Mouse (Mus musculus) MEL (cell line): Measurements from ENCODE around the gene Spata2. TPM values are rescaled to one million over a fixed set of nuclear protein-coding genes. Genes with fewer than 3 reads are reported as not detected.

Experiments
- DNase-seq: peaks from one replicate; pipeline ENCODE4 v3.0.0; 2011; ENCODE audit warnings: low read depth, low spot score
- H3K27ac ChIP-seq: 2 replicates; pipeline ENCODE4 v1.5.1; 2012; ENCODE audit warnings: low read depth, mild to moderate bottlenecking, control low read depth, low read length, moderate library complexity; ENCODE audit not compliant: control insufficient read depth
- H3K27me3 ChIP-seq, 2 experiments: fragments of 150-350 bp in 1 of 2; sonication (generic) in 1 of 2; 2 replicates each; pipeline ENCODE4 v1.6.1; 2012; ENCODE audit warnings: low read length in 2 of 2, mild to moderate bottlenecking in 2 of 2, improper control_type of control experiment in 1 of 2, moderate library complexity in 1 of 2; ENCODE audit not compliant: insufficient read depth in 2 of 2, control insufficient read depth in 1 of 2
- H3K36me3 ChIP-seq, 2 experiments: 2 replicates each; pipeline ENCODE4 v1.6.1; 2012 to 2014; ENCODE audit warnings: low read length in 2 of 2, improper control_type of control experiment in 1 of 2, inconsistent platforms in 1 of 2, mild to moderate bottlenecking in 1 of 2; ENCODE audit not compliant: insufficient read depth in 2 of 2, control insufficient read depth in 1 of 2
- H3K4me1 ChIP-seq, 2 experiments: fragments of 150-350 bp in 1 of 2; sonication (generic) in 1 of 2; 2 replicates each; pipeline ENCODE4 v1.6.1; 2012; ENCODE audit warnings: low read length in 2 of 2, improper control_type of control experiment in 1 of 2, mild to moderate bottlenecking in 1 of 2; ENCODE audit not compliant: insufficient read depth in 2 of 2, control insufficient read depth in 1 of 2
- H3K4me3 ChIP-seq, 2 experiments: fragments of 150-350 bp in 1 of 2; sonication (generic) in 1 of 2; 2 replicates each; pipeline ENCODE4 v1.5.1; 2012; ENCODE audit warnings: low read depth in 2 of 2, low read length in 2 of 2, mild to moderate bottlenecking in 2 of 2, moderate library complexity in 2 of 2, control low read depth in 1 of 2, improper control_type of control experiment in 1 of 2; ENCODE audit not compliant: control insufficient read depth in 1 of 2, insufficient read depth in 1 of 2
- H3K79me2 ChIP-seq: 2 replicates; pipeline ENCODE4 v1.6.1; 2012; ENCODE audit warnings: mild to moderate bottlenecking, low read length, moderate library complexity; ENCODE audit not compliant: control insufficient read depth, poor library complexity, insufficient read depth
- H3K9ac ChIP-seq: 2 replicates; pipeline ENCODE4 v1.6.1; 2012; ENCODE audit warnings: low read depth, mild to moderate bottlenecking, control low read depth, low read length, moderate library complexity; ENCODE audit not compliant: control insufficient read depth, poor library complexity, severe bottlenecking
- H3K9me3 ChIP-seq: fragments of 150-350 bp; sonication (generic); replicated peaks from 2 replicates; pipeline ENCODE4 v1.6.1; 2012; ENCODE audit warnings: mild to moderate bottlenecking, low read length, improper control_type of control experiment, moderate library complexity; ENCODE audit not compliant: insufficient read depth
- BHLHE40 ChIP-seq: IDR thresholded peaks from 2 replicates; pipeline ENCODE4 v1.6.1; 2012; ENCODE audit warnings: low read depth, mild to moderate bottlenecking, inconsistent platforms, low read length, improper control_type of control experiment, borderline replicate concordance
- CHD2 ChIP-seq: IDR thresholded peaks from 2 replicates; pipeline ENCODE4 v1.6.1; 2011; ENCODE audit warnings: low read length, improper control_type of control experiment
- CTCF ChIP-seq, 3 experiments: IDR thresholded peaks in 2 of 3; conservative IDR thresholded peaks in 1 of 3; 2 replicates each; pipeline ENCODE4 v1.5.1; 2011 to 2012; ENCODE audit warnings: low read length in 3 of 3, low read depth in 2 of 3, mild to moderate bottlenecking in 2 of 3, improper control_type of control experiment in 1 of 3, inconsistent platforms in 1 of 3, mixed read lengths in 1 of 3, moderate library complexity in 1 of 3; ENCODE audit not compliant: control insufficient read depth in 1 of 3, insufficient read depth in 1 of 3, poor library complexity in 1 of 3, severe bottlenecking in 1 of 3
- E2F4 ChIP-seq: IDR thresholded peaks from 2 replicates; pipeline ENCODE4 v1.6.1; 2011; ENCODE audit warnings: low read depth, low read length, improper control_type of control experiment, borderline replicate concordance
- ELF1 ChIP-seq: IDR thresholded peaks from 2 replicates; pipeline ENCODE4 v1.6.1; 2014; ENCODE audit warnings: low read depth, mild to moderate bottlenecking, inconsistent platforms, low read length, improper control_type of control experiment, moderate library complexity
- EP300 ChIP-seq, 2 experiments: IDR thresholded peaks; 2 replicates each; pipeline ENCODE4 v1.6.1; 2011; ENCODE audit warnings: improper control_type of control experiment in 2 of 2, low read length in 2 of 2, low read depth in 1 of 2, mild to moderate bottlenecking in 1 of 2
- ETS1 ChIP-seq: IDR thresholded peaks from 2 replicates; pipeline ENCODE4 v1.6.1; 2012; ENCODE audit warnings: low read depth, mild to moderate bottlenecking, inconsistent platforms, low read length, improper control_type of control experiment, moderate library complexity
- MAZ ChIP-seq: IDR thresholded peaks from 2 replicates; pipeline ENCODE4 v1.6.1; 2012; ENCODE audit warnings: low read depth, mild to moderate bottlenecking, inconsistent platforms, low read length, improper control_type of control experiment
- MXI1 ChIP-seq: IDR thresholded peaks from 2 replicates; pipeline ENCODE4 v1.6.1; 2011; ENCODE audit warnings: mild to moderate bottlenecking, low read depth, low read length, improper control_type of control experiment
- MYC ChIP-seq: IDR thresholded peaks from 2 replicates; pipeline ENCODE4 v1.6.1; 2011; ENCODE audit warnings: low read depth, mild to moderate bottlenecking, low read length, improper control_type of control experiment, moderate library complexity
- NELFE ChIP-seq: IDR thresholded peaks from 2 replicates; pipeline ENCODE4 v1.6.1; 2011; ENCODE audit warnings: low read depth, low read length, improper control_type of control experiment
- NRF1 ChIP-seq: IDR thresholded peaks from 2 replicates; pipeline ENCODE4 v1.6.1; 2014; ENCODE audit warnings: low read depth, mild to moderate bottlenecking, inconsistent platforms, low read length, improper control_type of control experiment, moderate library complexity; ENCODE audit not compliant: poor library complexity, insufficient read depth, severe bottlenecking
- POLR2A ChIP-seq, 2 experiments: IDR thresholded peaks; 2 replicates each; pipeline ENCODE4 v1.6.1; 2011 to 2012; ENCODE audit warnings: low read length in 2 of 2, mild to moderate bottlenecking in 2 of 2, control low read depth in 1 of 2, improper control_type of control experiment in 1 of 2, low read depth in 1 of 2, moderate library complexity in 1 of 2; ENCODE audit not compliant: control insufficient read depth in 1 of 2, insufficient read depth in 1 of 2, poor library complexity in 1 of 2
- RCOR1 ChIP-seq: IDR thresholded peaks from 2 replicates; pipeline ENCODE4 v1.6.1; 2012; ENCODE audit warnings: low read depth, mild to moderate bottlenecking, inconsistent platforms, low read length, improper control_type of control experiment
- SMC3 ChIP-seq: IDR thresholded peaks from 2 replicates; pipeline ENCODE4 v1.6.1; 2011; ENCODE audit warnings: low read depth, low read length, improper control_type of control experiment
- TAL1 ChIP-seq: IDR thresholded peaks from 2 replicates; pipeline ENCODE4 v1.6.1; 2012; ENCODE audit warnings: mild to moderate bottlenecking, inconsistent platforms, low read length, moderate library complexity, mixed read lengths
- TBP ChIP-seq: IDR thresholded peaks from 2 replicates; pipeline ENCODE4 v1.8.0; 2011; ENCODE audit warnings: low read depth, low read length, improper control_type of control experiment
- TCF12 ChIP-seq: IDR thresholded peaks from 2 replicates; pipeline ENCODE4 v1.6.1; 2014; ENCODE audit warnings: low read depth, mild to moderate bottlenecking, inconsistent platforms, low read length, improper control_type of control experiment, moderate library complexity
- ZNF384 ChIP-seq: IDR thresholded peaks from 2 replicates; pipeline ENCODE4 v1.6.1; 2012; ENCODE audit warnings: low read depth, mild to moderate bottlenecking, inconsistent platforms, low read length, improper control_type of control experiment
- polyA plus RNA-seq, 2 experiments: library from polyadenylated mRNA; stranded (reverse) in 1 of 2; unstranded in 1 of 2; fragments of >175 nt in 1 of 2; fragments of >200 nt in 1 of 2; gene quantifications; 2 replicates each; pipeline versions ENCODE4 v1.2.1 to v1.2.4; 2012; ENCODE audit warnings: low replicate concordance in 2 of 2, low read depth in 1 of 2; ENCODE audit not compliant: insufficient read length in 2 of 2, insufficient read depth in 1 of 2, missing spikeins in 1 of 2
- total RNA-seq: library from RNA; depleted of rRNA; stranded (reverse); fragments of 300-350 nt; gene quantifications from 2 replicates; pipeline ENCODE4 v1.2.3, GENCODE M21; 2012

Gene Spata2
- total and polyA plus RNA-seq, 3 experiments = 9.4 to 33.5 TPM; not detected in 1

- no peaks in the 10 kb centered on the region for H3K27me3 ChIP-seq
- DNase-seq = no peak
- H3K9me3 ChIP-seq = no peaks in the 10 kb centered on the region
- no peak overlapping the region for H3K9ac ChIP-seq
- no peak overlapping the region for H3K4me3 ChIP-seq
- no peaks in the 10 kb centered on the region for H3K4me1 ChIP-seq
- H3K27ac ChIP-seq = no peak overlapping the region
- TF ChIP-seq ZNF384 = no peak
- TF ChIP-seq MXI1 = no peak
- TF ChIP-seq RCOR1 = no peak
- no peak for TF ChIP-seq NELFE
- TF ChIP-seq CTCF (IDR thresholded peaks at IDR 0.05 in 2 of 3, conservative IDR thresholded peaks at IDR 0.05 in 1 of 3; ENCODE audit: control insufficient read depth in 1 of 3, insufficient read depth in 1 of 3, low read depth in 2 of 3, low read length in 3 of 3, poor library complexity in 1 of 3, severe bottlenecking in 1 of 3) = no peak
- no peak for TF ChIP-seq BHLHE40
- no peak for TF ChIP-seq ETS1
- TF ChIP-seq TCF12 = no peak
- TF ChIP-seq EP300 (IDR thresholded peaks at IDR 0.05; ENCODE audit: low read depth in 1 of 2, low read length in 2 of 2) = no peak
- no peak for TF ChIP-seq TBP
- no peak for TF ChIP-seq NRF1
- no peak for TF ChIP-seq TAL1
- TF ChIP-seq ELF1 = no peak
- TF ChIP-seq, all 39 proteins: peak for 0
- H3K36me3 ChIP-seq = peaks cover 0 to 6% of the 10 kb centered on the region in 2 experiments; a peak in 2 of 4 replicates
- no peaks in the 10 kb centered on the region for H3K79me2 ChIP-seq
These were observed 25.5 kb downstream of the Spata2 start for GRCm38 (mm10) chr2:167467214-167467613.

- no peaks in the 10 kb centered on the region for H3K9me3 ChIP-seq
These were observed 26.7 kb downstream of the Spata2 start for GRCm38 (mm10) chr2:167465951-167466350.

GRCm38 (mm10) chr2:167463802-167464201, 28.9 kb downstream of the Spata2 start:
- no peak for DNase-seq
- Histone ChIP-seq H3K36me3 (peaks cover 0 to 4% of the 10 kb centered on the region in 2 experiments; a peak in 2 of 4 replicates), H3K4me3 (no peak overlapping the region), H3K4me1 (no peaks in the 10 kb centered on the region), H3K27ac (no peak overlapping the region), H3K9me3 (no peaks in the 10 kb centered on the region), H3K79me2 (no peaks in the 10 kb centered on the region), H3K9ac (no peak overlapping the region), H3K27me3 (no peaks in the 10 kb centered on the region)
- TF ChIP-seq CHD2 (no peak), POLR2A (IDR thresholded peaks at IDR 0.05; ENCODE audit: control insufficient read depth in 1 of 2, insufficient read depth in 1 of 2, low read depth in 1 of 2, low read length in 2 of 2, poor library complexity in 1 of 2) (no peak), NRF1 (no peak), TAL1 (no peak), SMC3 (no peak), E2F4 (no peak), NELFE (no peak)

More at GRCm38 (mm10) chr2:167465951-167466350, 26.7 kb downstream of the Spata2 start:
- no peak for DNase-seq
- Histone ChIP-seq H3K4me1 (no peaks in the 10 kb centered on the region), H3K79me2 (no peaks in the 10 kb centered on the region), H3K4me3 (no peak overlapping the region), H3K36me3 (peaks cover 0 to 6% of the 10 kb centered on the region in 2 experiments; a peak in 2 of 4 replicates), H3K9ac (no peak overlapping the region), H3K27me3 (no peaks in the 10 kb centered on the region), H3K27ac (no peak overlapping the region)
- no peak for TF ChIP-seq MYC
- no peak for TF ChIP-seq MAZ
- no peak for TF ChIP-seq EP300 (IDR thresholded peaks at IDR 0.05; ENCODE audit: low read depth in 1 of 2, low read length in 2 of 2)
